Mouse (Mus musculus) gastrocnemius, adult 2 months (tissue): Measurements from ENCODE around the gene Asb17. TPM values are rescaled to one million over a fixed set of nuclear protein-coding genes. Genes with fewer than 3 reads are reported as not detected.
"Not testable (repeated sequence)": the region's sequence is repeated elsewhere in the genome, so short reads cannot be mapped to it uniquely, and the experiment has no call there.

Experiments used
- DNase-seq: peaks from one replicate; pipeline ENCODE4 v3.0.0; 2022
- H3K27ac ChIP-seq: fragments of 200-600 bp; 2 replicates; pipeline ENCODE4 v1.8.1; 2022; ENCODE audit warnings: mild to moderate bottlenecking
- H3K4me3 ChIP-seq: fragments of 200-600 bp; 2 replicates; pipeline ENCODE4 v1.8.1; 2022; ENCODE audit warnings: mild to moderate bottlenecking, moderate library complexity
- CTCF ChIP-seq: fragments of 200-600 bp; IDR thresholded peaks from 2 replicates; pipeline ENCODE4 v1.8.1; 2022; ENCODE audit warnings: antibody characterized with exemption, mild to moderate bottlenecking, moderate library complexity
- intact Hi-C: fragments of 180-260 bp; cut with DNase I; formaldehyde crosslinking; loops from one replicate; pipeline ENCODE4 v1.15.1; 2025
- total RNA-seq, 2 experiments: library from RNA; stranded (reverse); gene quantifications; 2 replicates each; pipeline ENCODE4 v1.2.3; 2021

Asb17 gene
- total RNA-seq, 2 experiments from 2014 or later, result 0.26 TPM; not detected in 1

DNA sequence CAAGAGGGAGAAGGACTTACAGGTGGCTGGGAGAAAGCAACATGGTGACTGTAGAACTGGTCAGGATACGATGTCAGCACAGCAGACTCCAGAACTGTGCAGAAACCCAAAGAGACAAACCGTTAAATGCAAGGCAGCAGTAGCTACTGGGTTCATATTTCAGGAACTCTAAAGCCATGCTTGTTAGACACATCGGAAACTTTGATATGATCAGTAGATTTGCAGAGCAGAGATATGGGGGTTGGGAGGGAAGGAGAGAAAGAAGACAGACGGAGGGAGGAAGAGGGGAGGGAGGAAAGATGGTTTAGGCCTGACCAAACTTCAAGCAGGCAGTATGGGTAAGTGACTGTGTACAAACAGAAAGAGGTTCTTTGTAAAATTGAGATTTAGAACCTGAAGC is 6.4 kb upstream of the Asb17 start:
- H3K27ac ChIP-seq, result no peak overlapping the region
- H3K4me3 ChIP-seq, result no peak overlapping the region
- no peak for TF ChIP-seq CTCF
- intact Hi-C loops, result no loop called here
- no peak for DNase-seq

- Histone ChIP-seq H3K27ac (no peak overlapping the region), H3K4me3 (no peak overlapping the region)
- no peak for DNase-seq
- TF ChIP-seq CTCF, result no peak
- intact Hi-C loops, result no loop called here
Measured at GRCm38 (mm10) chr3:153844757-153845156, 748 bp downstream of the Asb17 start.

GRCm38 (mm10) chr3:153845500-153845899 is 1.5 kb downstream of the Asb17 start:
- TF ChIP-seq CTCF, result no peak
- no peak for DNase-seq
- intact Hi-C loops, result no loop called here
- Histone ChIP-seq H3K4me3 (no peak overlapping the region), H3K27ac (no peak overlapping the region)

DNA sequence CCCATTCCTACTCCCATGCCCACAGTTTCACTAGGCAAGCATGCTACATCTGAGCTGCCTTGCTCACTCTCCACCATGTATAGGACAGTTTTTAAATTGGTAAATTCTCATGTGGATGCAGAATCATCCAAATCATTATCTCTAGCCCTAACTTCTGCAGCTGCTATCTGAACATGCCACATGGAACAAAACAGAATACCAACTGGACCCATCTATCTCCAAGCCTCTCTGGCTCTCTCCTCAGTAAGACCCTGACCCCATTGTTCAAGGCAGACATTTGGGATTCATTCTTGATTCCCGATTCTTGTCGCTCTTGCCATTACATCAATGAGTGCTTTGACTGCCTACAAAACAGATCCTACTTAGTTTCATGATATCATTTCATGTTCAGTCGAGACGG is 2.1 kb downstream of the Asb17 start:
- no peak for DNase-seq
- Histone ChIP-seq H3K4me3 (no peak overlapping the region), H3K27ac (no peak overlapping the region)
- intact Hi-C loops, result no loop called here
- no peak for TF ChIP-seq CTCF

DNA sequence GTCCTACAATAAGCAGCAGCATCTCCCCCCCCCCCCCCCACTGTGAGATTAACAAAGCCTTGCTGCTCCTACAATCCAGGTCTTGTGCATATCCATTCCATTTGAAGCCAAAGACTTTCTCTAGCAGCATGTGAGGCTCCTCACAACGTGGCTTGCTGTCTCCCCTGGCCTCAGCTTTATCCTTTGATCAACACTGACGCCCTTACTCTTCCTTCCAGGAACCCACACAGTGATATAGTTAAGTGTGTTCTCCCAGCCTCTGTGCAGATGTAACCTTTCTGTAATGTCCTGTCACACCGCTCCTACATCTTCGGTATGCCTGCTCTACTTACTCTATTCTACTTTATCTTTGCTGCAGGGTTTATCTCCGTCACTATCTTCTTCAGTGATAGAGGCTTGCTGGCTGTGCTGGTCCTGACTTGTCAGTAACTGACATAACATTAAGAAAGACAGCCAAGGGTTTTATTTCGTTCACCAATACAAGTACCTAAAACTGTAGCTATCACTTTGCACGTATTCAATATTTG is 3.3 kb downstream of the Asb17 start:
- no peak for TF ChIP-seq CTCF
- no peak overlapping the region for H3K27ac ChIP-seq
- no peak for DNase-seq
- no peak overlapping the region for H3K4me3 ChIP-seq
- intact Hi-C loops, result no loop called here

- Histone ChIP-seq H3K27ac (no peak overlapping the region), H3K4me3 (no peak overlapping the region)
- no peak for DNase-seq
- TF ChIP-seq CTCF, result no peak
- intact Hi-C loops, result no loop called here
Measured at GRCm38 (mm10) chr3:153849368-153850015, 5.5 kb downstream of the Asb17 start.

GRCm38 (mm10) chr3:153850759-153851158 is 6.8 kb downstream of the Asb17 start:
- TF ChIP-seq CTCF, result no peak
- Histone ChIP-seq H3K27ac (no peak overlapping the region), H3K4me3 (no peak overlapping the region)
- no peak for DNase-seq
- intact Hi-C loops, result no loop called here

- DNase-seq, result no peak
- no peak overlapping the region for H3K27ac ChIP-seq
- no peak for TF ChIP-seq CTCF
- no peak overlapping the region for H3K4me3 ChIP-seq
- intact Hi-C loops, result no loop called here
Measured at GRCm38 (mm10) chr3:153852266-153852665, 8.3 kb downstream of the Asb17 start.

DNA sequence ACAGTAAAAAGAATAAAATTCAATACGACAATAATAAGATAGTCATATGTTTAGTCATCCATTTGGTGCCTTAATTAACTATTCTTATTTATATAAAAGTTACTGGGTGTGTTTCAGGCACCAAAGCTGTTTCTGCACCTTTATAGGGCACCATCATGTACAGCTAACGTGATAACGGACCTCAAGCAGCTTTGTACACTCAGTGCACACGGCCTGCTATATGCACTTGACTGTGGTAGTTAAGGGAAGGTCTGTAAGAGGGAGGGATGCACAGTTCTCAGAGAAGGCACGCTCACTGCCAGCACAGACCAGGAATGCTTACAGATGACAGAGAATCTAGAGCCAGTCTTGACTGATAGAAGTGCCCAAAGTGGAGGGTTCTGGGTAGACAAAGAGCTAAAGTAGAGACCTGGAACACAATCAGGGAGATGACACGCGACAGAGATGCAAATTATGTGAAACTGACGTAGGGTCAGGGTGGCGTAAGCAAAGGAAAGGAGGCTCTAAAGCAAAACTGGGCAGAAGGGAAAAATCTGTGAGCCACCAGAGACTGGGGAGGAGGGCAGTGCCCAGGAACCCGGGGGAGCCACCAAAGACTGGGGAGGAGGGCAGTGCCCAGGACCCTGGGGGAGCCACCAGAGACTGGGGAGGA is 14.5 kb downstream of the Asb17 start:
- intact Hi-C loops, result no loop called here
- no peak for DNase-seq
- H3K27ac ChIP-seq, result no peak overlapping the region
- no peak overlapping the region for H3K4me3 ChIP-seq
- no peak for TF ChIP-seq CTCF

GRCm38 (mm10) chr3:153860392-153860791 is 16.4 kb downstream of the Asb17 start:
- H3K27ac ChIP-seq, DNase-seq, H3K4me3 ChIP-seq, intact Hi-C loops: not testable (repeated sequence)

- TF ChIP-seq CTCF, result no peak
- intact Hi-C loops, result no loop called here
- no peak for DNase-seq
- Histone ChIP-seq H3K4me3 (no peak overlapping the region), H3K27ac (no peak overlapping the region)
Measured at GRCm38 (mm10) chr3:153863816-153864215, 19.8 kb downstream of the Asb17 start.

- no peak for DNase-seq
- intact Hi-C loops, result no loop called here
- H3K27ac ChIP-seq, result no peak overlapping the region
- H3K4me3 ChIP-seq, result no peak overlapping the region
- TF ChIP-seq CTCF, result no peak
Measured at GRCm38 (mm10) chr3:153864636-153865429, 20.8 kb downstream of the Asb17 start.
